ENCODE assay signal across 10 mouse cellular contexts in genomic region chr3:27155856-27156593, GRCm38 (mm10). TPM values are rescaled to one million over a fixed set of nuclear protein-coding genes. Genes with fewer than 3 reads are reported as not detected.
A peak's percentile ranks its signal among the peaks of the same experiment; 100 is the strongest.
DNase-seq lines count a peak whose midpoint lies in the region; ATAC-seq lines count a peak whose summit lies in the region.
"Had no signal": no experiment of that assay in that cellular context is flagged by ENCODE, and none has a peak within 500 bp of the region (broad histone marks: within the 10 kb centered on the region; RNA-seq: fewer than 3 reads in every experiment).

No protein-coding gene starts in this region.

- H3K27me3 ChIP-seq in heart, embryonic 12.5 days (replicated peaks), result no peaks in the 10 kb centered on the region
- no peaks in the 10 kb centered on the region for H3K27me3 ChIP-seq in midbrain, embryonic 10.5 days (ENCODE audit: low read depth, poor library complexity, severe bottlenecking)
- no peaks in the 10 kb centered on the region for H3K27me3 ChIP-seq in midbrain, embryonic 16.5 days (ENCODE audit: control insufficient read depth, insufficient read depth, low read depth, low read length)
- H3K27me3 ChIP-seq in liver, embryonic 16.5 days (ENCODE audit: control insufficient read depth, insufficient read depth, low read depth, low read length), result no peaks in the 10 kb centered on the region
- H3K27me3 ChIP-seq: hindbrain, embryonic 12.5 days had no signal

- no peak for ATAC-seq in heart, embryonic 12.5 days (ENCODE audit: insufficient number of reproducible peaks, low FRiP score)
- ATAC-seq in midbrain, embryonic 16.5 days, result no peak
- no peak for ATAC-seq in liver, embryonic 16.5 days (ENCODE audit: low read depth)
- ATAC-seq: forebrain, postnatal 0 days had no signal

- 67% methylated on average over 9 of the region's 9 CpGs for WGBS in heart, embryonic 12.5 days
- WGBS in midbrain, embryonic 10.5 days, result 80% methylated on average over 9 of the region's 9 CpGs
- WGBS in midbrain, embryonic 16.5 days, result 76% methylated on average over 9 of the region's 9 CpGs
- WGBS in liver, embryonic 16.5 days (ENCODE audit: insufficient replicate concordance), result 60% methylated on average over 9 of the region's 9 CpGs

- H3K36me3 ChIP-seq in heart, embryonic 12.5 days, result no peaks in the 10 kb centered on the region
- peaks cover 7% of the 10 kb centered on the region; the same call in 1 of the 2 replicates for H3K36me3 ChIP-seq in midbrain, embryonic 10.5 days
- H3K36me3 ChIP-seq in midbrain, embryonic 16.5 days (ENCODE audit: control insufficient read depth, insufficient read depth, low read length), result no peaks in the 10 kb centered on the region
- peaks cover 3% of the 10 kb centered on the region; the same call in 1 of the 2 replicates for H3K36me3 ChIP-seq in liver, embryonic 16.5 days (ENCODE audit: control insufficient read depth, insufficient read depth)
- H3K36me3 ChIP-seq: hindbrain, embryonic 12.5 days had no signal

- no peak overlapping the region for H3K4me3 ChIP-seq in heart, embryonic 12.5 days
- no peak overlapping the region for H3K4me3 ChIP-seq in midbrain, embryonic 10.5 days
- no peak overlapping the region for H3K4me3 ChIP-seq in midbrain, embryonic 16.5 days (ENCODE audit: low read depth, low read length)
- H3K4me3 ChIP-seq in liver, embryonic 16.5 days (ENCODE audit: low read depth, low read length), result no peak overlapping the region
- H3K4me3 ChIP-seq: hindbrain, embryonic 12.5 days had no signal

- DNase-seq in heart, adult 18-20 months, result no peak
- no peak for DNase-seq in midbrain, embryonic 10.5 days (ENCODE audit: low spot score)
- DNase-seq in yolk sac, embryonic 10.5 days (ENCODE audit: low spot score), result peak; percentile 48
- DNase-seq in urinary bladder, postnatal 25 days (ENCODE audit: low spot score), result no peak
- DNase-seq in thymus, adult 18-20 months, result no peak
- DNase-seq: forebrain, postnatal 0 days had no signal

- no peaks in the 10 kb centered on the region for H3K9me3 ChIP-seq in heart, embryonic 12.5 days (replicated peaks)
- H3K9me3 ChIP-seq in midbrain, embryonic 10.5 days (replicated peaks), result no peaks in the 10 kb centered on the region
- no peaks in the 10 kb centered on the region for H3K9me3 ChIP-seq in midbrain, embryonic 16.5 days (replicated peaks; ENCODE audit: control insufficient read depth, low read length, poor library complexity, severe bottlenecking)
- H3K9me3 ChIP-seq in liver, embryonic 16.5 days (replicated peaks; ENCODE audit: control insufficient read depth, low read length), result no peaks in the 10 kb centered on the region
- H3K9me3 ChIP-seq: hindbrain, embryonic 12.5 days had no signal

- H3K27ac ChIP-seq in heart, embryonic 12.5 days (ENCODE audit: poor library complexity, severe bottlenecking), result peak overlapping the region; percentile 81
- H3K27ac ChIP-seq in midbrain, embryonic 10.5 days (replicated peaks), result peak overlapping the region; percentile 95
- no peak overlapping the region for H3K27ac ChIP-seq in midbrain, embryonic 16.5 days (ENCODE audit: low read length)
- H3K27ac ChIP-seq in liver, embryonic 16.5 days (ENCODE audit: low read length), result peak overlapping the region; percentile 86
- H3K27ac ChIP-seq: hindbrain, embryonic 12.5 days had no signal

- no peak overlapping the region for H3K4me2 ChIP-seq in heart, embryonic 12.5 days
- no peak overlapping the region for H3K4me2 ChIP-seq in midbrain, embryonic 16.5 days (ENCODE audit: low read length)
- no peak overlapping the region for H3K4me2 ChIP-seq in liver, embryonic 16.5 days (ENCODE audit: low read depth, low read length)
- H3K4me2 ChIP-seq: hindbrain, embryonic 12.5 days had no signal

- H3K9ac ChIP-seq in heart, embryonic 12.5 days, result no peak overlapping the region
- no peak overlapping the region for H3K9ac ChIP-seq in midbrain, embryonic 16.5 days (ENCODE audit: low read depth, low read length)
- H3K9ac ChIP-seq in liver, embryonic 16.5 days (ENCODE audit: low read depth, low read length), result no peak overlapping the region
- H3K9ac ChIP-seq: forebrain, postnatal 0 days; hindbrain, embryonic 12.5 days had no signal

- peaks cover 33% of the 10 kb centered on the region for H3K4me1 ChIP-seq in heart, embryonic 12.5 days (replicated peaks)
- peaks cover 40% of the 10 kb centered on the region for H3K4me1 ChIP-seq in midbrain, embryonic 10.5 days
- peaks cover 11% of the 10 kb centered on the region for H3K4me1 ChIP-seq in midbrain, embryonic 16.5 days (ENCODE audit: control insufficient read depth, insufficient read depth, low read length)
- H3K4me1 ChIP-seq in liver, embryonic 16.5 days (ENCODE audit: control insufficient read depth, low read depth, low read length), result peaks cover 26% of the 10 kb centered on the region

RNA-seq across cellular contexts. Expression of gene Ect2, which starts 2.3 kb away (rescaled TPM):
- 64.0 and 67.5 TPM in 2 replicates for polyA plus RNA-seq in heart, embryonic 12.5 days (2016; fragmentation: Nextera tagmentation; extraction: Ambion mirVana)
- total RNA-seq in heart, adult 18-20 months (2021), result under 1 TPM; 0.59 to 0.65 TPM
- 102 and 106 TPM in 2 replicates for polyA plus RNA-seq in midbrain, embryonic 10.5 days (2016; fragmentation: Nextera tagmentation; extraction: Ambion mirVana)
- polyA plus RNA-seq in midbrain, embryonic 16.5 days (2015; fragmentation: Nextera tagmentation; extraction: Ambion mirVana), result 5.8 and 9.4 TPM in 2 replicates
- 37.1 and 40.7 TPM in 2 replicates for polyA plus RNA-seq in liver, embryonic 16.5 days (2015; fragmentation: Nextera tagmentation; extraction: Ambion mirVana)

RNA-seq across cellular contexts. Expression of gene Nceh1, which starts 26.7 kb away (rescaled TPM):
- polyA plus RNA-seq in heart, embryonic 12.5 days (2016; fragmentation: Nextera tagmentation; extraction: Ambion mirVana), result 12.3 and 13.3 TPM in 2 replicates
- total RNA-seq in heart, adult 18-20 months (2021), result 100 to 1,000 TPM; 227 to 231 TPM
- polyA plus RNA-seq in midbrain, embryonic 10.5 days (2016; fragmentation: Nextera tagmentation; extraction: Ambion mirVana), result 4.6 and 4.9 TPM in 2 replicates
- polyA plus RNA-seq in midbrain, embryonic 16.5 days (2015; fragmentation: Nextera tagmentation; extraction: Ambion mirVana), result 16.1 and 18.2 TPM in 2 replicates
- polyA plus RNA-seq in liver, embryonic 16.5 days (2015; fragmentation: Nextera tagmentation; extraction: Ambion mirVana), result 6.1 and 7.2 TPM in 2 replicates
